Mouse (Mus musculus) liver, adult 2 months (tissue): ENCODE data around the gene Zfp51. TPM values are rescaled to one million over a fixed set of nuclear protein-coding genes. Genes with fewer than 3 reads are reported as not detected.
A peak's percentile ranks its signal among the peaks of the same experiment; 100 is the strongest.
"Not testable (repeated sequence)": the region's sequence is repeated elsewhere in the genome, so short reads cannot be mapped to it uniquely, and the experiment has no call there.

Experiments used
- DNase-seq: peaks from one replicate; pipeline ENCODE4 v3.0.0-alpha.2; 2011; ENCODE audit warnings: low read depth, low spot score; ENCODE audit errors: extremely low read depth
- H3K27ac ChIP-seq: fragments of 200-500 bp; replicated peaks from 2 replicates; pipeline ENCODE4 v1.5.1; 2012; ENCODE audit warnings: low read depth, mild to moderate bottlenecking, control low read depth, inconsistent platforms, low read length; ENCODE audit not compliant: insufficient read depth
- H3K27me3 ChIP-seq: fragments of 200-500 bp; 2 replicates; pipeline ENCODE4 v1.6.1; 2012; ENCODE audit warnings: mild to moderate bottlenecking, moderate library complexity, low read length, inconsistent platforms; ENCODE audit not compliant: control insufficient read depth, insufficient read depth
- H3K36me3 ChIP-seq: fragments of 200-500 bp; 2 replicates; pipeline ENCODE4 v1.6.1; 2012; ENCODE audit warnings: low read length, inconsistent platforms; ENCODE audit not compliant: control insufficient read depth, insufficient read depth
- H3K4me1 ChIP-seq: fragments of 200-500 bp; 2 replicates; pipeline ENCODE4 v1.6.1; 2011; ENCODE audit warnings: low read length; ENCODE audit not compliant: control insufficient read depth, insufficient read depth
- H3K4me3 ChIP-seq: fragments of 200-500 bp; 2 replicates; pipeline ENCODE4 v1.5.1; 2011; ENCODE audit warnings: low read depth, mild to moderate bottlenecking, control low read depth, low read length, moderate library complexity; ENCODE audit not compliant: insufficient read depth
- H3K79me2 ChIP-seq: fragments of 200-500 bp; 2 replicates; pipeline ENCODE4 v1.6.1; 2012; ENCODE audit warnings: inconsistent platforms, mild to moderate bottlenecking, low read length, moderate library complexity; ENCODE audit not compliant: control insufficient read depth, insufficient read depth
- H3K9ac ChIP-seq: fragments of 200-500 bp; 2 replicates; pipeline ENCODE4 v1.6.1; 2012; ENCODE audit warnings: low read depth, mild to moderate bottlenecking, control low read depth, inconsistent platforms, low read length
- CTCF ChIP-seq: fragments of 200-500 bp; IDR thresholded peaks from 2 replicates; pipeline ENCODE4 v1.5.1; 2011; ENCODE audit warnings: low read depth, low read length, control low read depth
- POLR2A ChIP-seq: fragments of 200-500 bp; IDR thresholded peaks from 2 replicates; pipeline ENCODE4 v1.6.1; 2011; ENCODE audit warnings: low read length, control low read depth; ENCODE audit not compliant: insufficient read depth; ENCODE audit errors: extremely low read depth
- WGBS: fragments of 180-500 bp; shearing (Covaris S2); methylation state at CpG from one replicate; pipeline ENCODE4 v1.1.7; 2018; 5-methylcytosine and 5-hydroxymethylcytosine counted together
- polyA plus RNA-seq: library from polyadenylated mRNA; depleted of rRNA; stranded (reverse); fragments of >200 nt; gene quantifications from 2 replicates; pipeline ENCODE4 v1.2.3, GENCODE M21; 2012
- total RNA-seq: library from RNA; depleted of rRNA; stranded (reverse); fragments of >200 nt; gene quantifications from 2 replicates; pipeline ENCODE4 v1.2.3, GENCODE M21; 2014

Gene Zfp51
- total and polyA plus RNA-seq, 2 experiments, result 0.28 to 4.4 TPM

- no peak overlapping the region for H3K9ac ChIP-seq
- no peak overlapping the region for H3K4me3 ChIP-seq
- no peak overlapping the region for H3K27ac ChIP-seq
- no peak for DNase-seq
- H3K27me3 ChIP-seq, result no peaks in the 10 kb centered on the region
- no peaks in the 10 kb centered on the region for H3K79me2 ChIP-seq
- TF ChIP-seq CTCF (no peak), POLR2A (no peak)
- no peaks in the 10 kb centered on the region for H3K36me3 ChIP-seq
- 59% methylated on average over 3 of the region's 3 CpGs for WGBS
- H3K4me1 ChIP-seq, result no peaks in the 10 kb centered on the region; the same call in 1 of the 2 replicates
Observed at GRCm38 (mm10) chr17:21472032-21472652, 22.0 kb downstream of the Zfp51 start.

- Histone ChIP-seq H3K36me3 (no peaks in the 10 kb centered on the region), H3K79me2 (no peaks in the 10 kb centered on the region), H3K27me3 (no peaks in the 10 kb centered on the region), H3K9ac (no peak overlapping the region), H3K4me3 (no peak overlapping the region), H3K27ac (no peak overlapping the region), H3K4me1 (no peaks in the 10 kb centered on the region; the same call in 1 of the 2 replicates)
- no peak for DNase-seq
- 84% methylated on average over 2 of the region's 2 CpGs for WGBS
- TF ChIP-seq POLR2A (no peak), CTCF (no peak)
Observed at GRCm38 (mm10) chr17:21472653-21473307, 22.6 kb downstream of the Zfp51 start.

- TF ChIP-seq POLR2A (no peak), CTCF (no peak)
- H3K4me3 ChIP-seq, result no peak overlapping the region
- H3K27me3 ChIP-seq, result no peaks in the 10 kb centered on the region
- no peaks in the 10 kb centered on the region for H3K79me2 ChIP-seq
- H3K36me3 ChIP-seq, result no peaks in the 10 kb centered on the region
- DNase-seq, result no peak
- H3K4me1 ChIP-seq, result peaks cover 4% of the 10 kb centered on the region
- no peak overlapping the region for H3K27ac ChIP-seq
- WGBS, result 65% methylated on average over 14 of the region's 14 CpGs
- H3K9ac ChIP-seq, result no peak overlapping the region
Observed at GRCm38 (mm10) chr17:21473362-21474190, 23.4 kb downstream of the Zfp51 start.

- not testable (repeated sequence) for H3K4me1 ChIP-seq, DNase-seq, H3K27me3 ChIP-seq, H3K27ac ChIP-seq, H3K36me3 ChIP-seq, H3K79me2 ChIP-seq
- Histone ChIP-seq H3K9ac (peak overlapping the region; percentile 47; the same call in 1 of the 2 replicates), H3K4me3 (peak overlapping the region; percentile 38; the same call in 1 of the 2 replicates)
- WGBS, result 2% methylated on average over 10 of the region's 10 CpGs
Observed at GRCm38 (mm10) chr17:21474729-21475128, 24.6 kb downstream of the Zfp51 start.

- H3K36me3 ChIP-seq, H3K27ac ChIP-seq, H3K27me3 ChIP-seq, H3K4me1 ChIP-seq, H3K4me3 ChIP-seq, H3K9ac ChIP-seq, H3K79me2 ChIP-seq, DNase-seq: not testable (repeated sequence)
- WGBS, result 15% methylated on average over 1 of the region's 1 CpGs
Observed at GRCm38 (mm10) chr17:21475290-21475689, 25.1 kb downstream of the Zfp51 start.

GRCm38 (mm10) chr17:21476351-21476750 lies 26.2 kb downstream of the Zfp51 start:
- DNase-seq, H3K9ac ChIP-seq: not testable (repeated sequence)
- 5% methylated on average over 5 of the region's 9 CpGs for WGBS

GRCm38 (mm10) chr17:21478103-21478777 lies 28.1 kb downstream of the Zfp51 start:
- H3K4me1 ChIP-seq, H3K79me2 ChIP-seq, H3K36me3 ChIP-seq, H3K4me3 ChIP-seq, H3K27ac ChIP-seq, H3K9ac ChIP-seq, H3K27me3 ChIP-seq: not testable (repeated sequence)
- peak; percentile 18 for DNase-seq
- WGBS, result 59% methylated on average over 10 of the region's 10 CpGs

More at GRCm38 (mm10) chr17:21476351-21476750, 26.2 kb downstream of the Zfp51 start:
- not testable (repeated sequence) for H3K79me2 ChIP-seq, H3K4me1 ChIP-seq, H3K36me3 ChIP-seq, H3K27me3 ChIP-seq
- H3K27ac ChIP-seq, result 0 out of 2 replicates have a peak overlapping the region, but pooled peaks have one; percentile 47
- peak overlapping the region; percentile 29; the same call in 1 of the 2 replicates for H3K4me3 ChIP-seq
